Mouse (Mus musculus): ENCODE data around the gene Angptl2.

DNA sequence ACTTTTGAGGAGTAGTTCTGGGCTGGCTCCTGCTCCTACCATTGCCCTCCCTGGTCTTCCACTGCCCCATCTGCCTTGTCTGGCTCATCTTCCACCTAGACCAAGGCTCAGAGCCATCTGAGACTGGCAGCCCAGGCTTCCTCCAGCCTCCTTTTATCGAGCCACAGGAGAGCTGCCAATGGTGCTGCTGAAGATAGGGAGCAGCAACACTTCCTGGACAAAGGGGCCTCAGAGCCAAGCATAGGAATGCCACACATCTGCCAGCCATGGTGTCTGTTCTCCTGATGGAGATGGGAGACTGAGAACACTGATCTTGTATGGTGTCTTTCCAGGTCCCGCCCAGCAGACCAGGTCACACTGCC is 53.2 kb downstream of the Angptl2 start:
- TF ChIP-seq CTCF (conservative IDR thresholded peaks at IDR 0.05; ENCODE audit: low read length) (no peak), POU5F1 (IDR thresholded peaks at IDR 0.05; ENCODE audit: borderline replicate concordance, low read length) (no peak), NANOG (IDR thresholded peaks at IDR 0.05; ENCODE audit: borderline replicate concordance, low read length) (no peak)

Data from E14TG2a.4 (cell line).